Mouse (Mus musculus): ENCODE measurements around the gene Itga11.
"Not testable (repeated sequence)": the region's sequence is repeated elsewhere in the genome, so short reads cannot be mapped to it uniquely, and the experiment has no call there.

Gene Itga11

GRCm38 (mm10) chr9:62677641-62678549, at the start of gene Itga11:
Itga11 (plus strand) TSS chr9:62677826.
- peak; percentile 41 for DNase-seq (ENCODE audit: low read depth, low spot score)

- no peak for DNase-seq (ENCODE audit: low read depth, low spot score)
These were observed 46.9 kb upstream of the Itga11 start for GRCm38 (mm10) chr9:62630631-62631240.

- no peak for DNase-seq (ENCODE audit: low read depth, low spot score)
These were observed 45.2 kb upstream of the Itga11 start for GRCm38 (mm10) chr9:62632392-62632791.

GRCm38 (mm10) chr9:62638045-62638444, 39.6 kb upstream of the Itga11 start:
- DNase-seq (ENCODE audit: low read depth, low spot score): no peak

- no peak for DNase-seq (ENCODE audit: low read depth, low spot score)
These were observed 37.9 kb upstream of the Itga11 start for GRCm38 (mm10) chr9:62639686-62640085.

GRCm38 (mm10) chr9:62640188-62640587, 37.4 kb upstream of the Itga11 start:
- no peak for DNase-seq (ENCODE audit: low read depth, low spot score)

- DNase-seq (ENCODE audit: low read depth, low spot score): no peak
These were observed 31.8 kb upstream of the Itga11 start for GRCm38 (mm10) chr9:62645716-62646400.

- no peak for DNase-seq (ENCODE audit: low read depth, low spot score)
These were observed 30.9 kb upstream of the Itga11 start for GRCm38 (mm10) chr9:62646721-62647183.

- DNase-seq (ENCODE audit: low read depth, low spot score): peak; percentile 17
These were observed 28.2 kb upstream of the Itga11 start for GRCm38 (mm10) chr9:62649444-62649843.

- no peak for DNase-seq (ENCODE audit: low read depth, low spot score)
These were observed 26.9 kb upstream of the Itga11 start for GRCm38 (mm10) chr9:62650764-62651163.

- no peak for DNase-seq (ENCODE audit: low read depth, low spot score)
These were observed 23.3 kb upstream of the Itga11 start for GRCm38 (mm10) chr9:62654336-62654735.

- no peak for DNase-seq (ENCODE audit: low read depth, low spot score)
These were observed 19.6 kb upstream of the Itga11 start for GRCm38 (mm10) chr9:62658016-62658415.

GRCm38 (mm10) chr9:62659026-62659425, 18.6 kb upstream of the Itga11 start:
- DNase-seq (ENCODE audit: low read depth, low spot score): no peak

- not testable (repeated sequence) for DNase-seq (ENCODE audit: low read depth, low spot score)
These were observed 16.7 kb upstream of the Itga11 start for GRCm38 (mm10) chr9:62660971-62661370.

- no peak for DNase-seq (ENCODE audit: low read depth, low spot score)
These were observed 14.2 kb upstream of the Itga11 start for GRCm38 (mm10) chr9:62663443-62663842.

GRCm38 (mm10) chr9:62664115-62664725, 13.4 kb upstream of the Itga11 start:
- peak; percentile 14 for DNase-seq (ENCODE audit: low read depth, low spot score)

- DNase-seq (ENCODE audit: low read depth, low spot score): no peak
These were observed 11.7 kb upstream of the Itga11 start for GRCm38 (mm10) chr9:62665892-62666291.

- DNase-seq (ENCODE audit: low read depth, low spot score): no peak
These were observed 9.1 kb upstream of the Itga11 start for GRCm38 (mm10) chr9:62668503-62668902.

GRCm38 (mm10) chr9:62673241-62673640, 4.4 kb upstream of the Itga11 start:
- DNase-seq (ENCODE audit: low read depth, low spot score): no peak

GRCm38 (mm10) chr9:62675172-62675571, 2.5 kb upstream of the Itga11 start:
- DNase-seq (ENCODE audit: low read depth, low spot score): no peak

- DNase-seq (ENCODE audit: low read depth, low spot score): peak; percentile 38
These were observed 1.0 kb downstream of the Itga11 start for GRCm38 (mm10) chr9:62678550-62679155.

Data from forelimb bud, embryonic 11.5 days (tissue).